Comparison of ENCODE assay signal across 28 mouse cellular contexts in the genomic region with DNA sequence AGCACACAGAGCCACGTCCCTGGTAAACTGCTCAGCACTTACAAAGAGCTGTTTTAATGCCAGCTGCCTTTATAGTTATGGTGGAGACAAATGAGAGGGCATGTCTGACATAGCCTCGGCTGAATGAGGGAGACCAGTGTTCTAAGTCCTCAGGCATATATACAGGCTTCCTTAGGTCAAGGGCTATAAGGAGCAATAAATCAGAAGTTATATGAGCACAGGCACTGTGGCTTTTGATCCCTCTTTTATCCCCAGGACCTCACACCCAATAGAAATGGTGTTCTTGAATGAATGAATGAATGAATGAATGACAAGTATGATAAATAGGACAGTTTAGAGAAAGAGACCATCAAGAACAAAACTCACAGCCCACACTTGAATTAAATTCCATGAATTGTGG. TPM values are rescaled to one million over a fixed set of nuclear protein-coding genes. Genes with fewer than 3 reads are reported as not detected.
DNase-seq lines count a peak whose midpoint lies in the region; ATAC-seq lines count a peak whose summit lies in the region.
"Had no signal": no experiment of that assay in that cellular context is flagged by ENCODE, and none has a peak within 500 bp of the region (broad histone marks: within the 10 kb centered on the region; RNA-seq: fewer than 3 reads in every experiment).

No protein-coding gene starts in this region.

- no peaks in the 10 kb centered on the region for H3K9me3 ChIP-seq in hindbrain, embryonic 13.5 days
- no peaks in the 10 kb centered on the region for H3K9me3 ChIP-seq in hindbrain, embryonic 16.5 days (ENCODE audit: control insufficient read depth, low read length)
- no peaks in the 10 kb centered on the region for H3K9me3 ChIP-seq in midbrain, embryonic 11.5 days (ENCODE audit: control insufficient read depth, low read length)
- H3K9me3 ChIP-seq in midbrain, embryonic 10.5 days (replicated peaks) = no peaks in the 10 kb centered on the region
- H3K9me3 ChIP-seq in midbrain, embryonic 16.5 days (replicated peaks; ENCODE audit: control insufficient read depth, low read length, poor library complexity, severe bottlenecking) = no peaks in the 10 kb centered on the region
- H3K9me3 ChIP-seq: G1E; heart, embryonic 13.5 days; liver, embryonic 15.5 days; lung, embryonic 15.5 days; midbrain, embryonic 12.5 days had no signal

- no peak overlapping the region for H3K4me3 ChIP-seq in hindbrain, embryonic 13.5 days
- no peak overlapping the region for H3K4me3 ChIP-seq in hindbrain, embryonic 16.5 days (ENCODE audit: low read length)
- H3K4me3 ChIP-seq in midbrain, embryonic 11.5 days (ENCODE audit: low read depth, low read length) = no peak overlapping the region
- H3K4me3 ChIP-seq in midbrain, embryonic 10.5 days = no peak overlapping the region
- H3K4me3 ChIP-seq in midbrain, embryonic 16.5 days (ENCODE audit: low read depth, low read length) = no peak overlapping the region
- H3K4me3 ChIP-seq: heart, adult 2 months; heart, embryonic 13.5 days; liver, embryonic 15.5 days; lung, embryonic 15.5 days had no signal

- H3K27ac ChIP-seq in hindbrain, embryonic 13.5 days = no peak overlapping the region
- H3K27ac ChIP-seq in hindbrain, embryonic 16.5 days (ENCODE audit: low read depth, low read length) = no peak overlapping the region
- no peak overlapping the region for H3K27ac ChIP-seq in midbrain, embryonic 11.5 days (ENCODE audit: low read depth, low read length)
- no peak overlapping the region for H3K27ac ChIP-seq in midbrain, embryonic 10.5 days (replicated peaks)
- no peak overlapping the region for H3K27ac ChIP-seq in midbrain, embryonic 16.5 days (ENCODE audit: low read length)
- H3K27ac ChIP-seq: heart, embryonic 13.5 days; kidney, postnatal 0 days; liver, embryonic 15.5 days; lung, embryonic 15.5 days; midbrain, embryonic 12.5 days had no signal

- peak; percentile 59 for DNase-seq in midbrain, embryonic 11.5 days (ENCODE audit: low spot score, missing footprints)
- DNase-seq in midbrain, embryonic 10.5 days (ENCODE audit: low spot score) = no peak
- DNase-seq in cerebellum, adult 11 months = no peak
- no peak for DNase-seq in retina, postnatal 1 day
- DNase-seq: adrenal gland, adult 2 months; B cell, adult 2 months; cerebellum, adult 11-12 months; cerebellum, postnatal 10 days; gastrocnemius, postnatal 10 days; heart, adult 2 months; heart, postnatal 14 days; kidney, adult 18-20 months; left cerebral cortex, postnatal 4 days; liver; lung, postnatal 36 days; right cerebral cortex, postnatal 4 days; thymus, postnatal 14 days had no signal

- ATAC-seq in hindbrain, embryonic 13.5 days (ENCODE audit: low FRiP score) = no peak
- no peak for ATAC-seq in hindbrain, embryonic 16.5 days
- ATAC-seq in midbrain, embryonic 11.5 days (ENCODE audit: low FRiP score) = no peak
- no peak for ATAC-seq in midbrain, embryonic 16.5 days

- peaks cover 46% of the 10 kb centered on the region for H3K4me1 ChIP-seq in hindbrain, embryonic 13.5 days (replicated peaks)
- H3K4me1 ChIP-seq in hindbrain, embryonic 16.5 days (ENCODE audit: control insufficient read depth, insufficient read depth, low read depth, low read length) = peaks cover 22% of the 10 kb centered on the region
- peaks cover 8% of the 10 kb centered on the region for H3K4me1 ChIP-seq in midbrain, embryonic 11.5 days (ENCODE audit: control insufficient read depth, insufficient read depth, low read length)
- peaks cover 23% of the 10 kb centered on the region for H3K4me1 ChIP-seq in midbrain, embryonic 10.5 days
- peaks cover 34% of the 10 kb centered on the region for H3K4me1 ChIP-seq in midbrain, embryonic 16.5 days (ENCODE audit: control insufficient read depth, insufficient read depth, low read length)

- H3K9ac ChIP-seq in hindbrain, embryonic 13.5 days = peak overlapping the region; percentile 58; the same call in 1 of the 2 replicates
- no peak overlapping the region for H3K9ac ChIP-seq in hindbrain, embryonic 16.5 days (ENCODE audit: low read depth, low read length)
- H3K9ac ChIP-seq in midbrain, embryonic 11.5 days (ENCODE audit: low read length) = no peak overlapping the region
- H3K9ac ChIP-seq in midbrain, embryonic 16.5 days (ENCODE audit: low read depth, low read length) = 0 out of 2 replicates have a peak overlapping the region, but pooled peaks have one; percentile 16
- H3K9ac ChIP-seq: heart, embryonic 13.5 days; liver, embryonic 15.5 days; lung, embryonic 15.5 days; midbrain, embryonic 12.5 days had no signal

- H3K4me2 ChIP-seq in hindbrain, embryonic 13.5 days = peak overlapping the region; percentile 95
- H3K4me2 ChIP-seq in hindbrain, embryonic 16.5 days (ENCODE audit: low read length) = no peak overlapping the region; the same call in 1 of the 2 replicates
- H3K4me2 ChIP-seq in midbrain, embryonic 11.5 days = no peak overlapping the region
- peak overlapping the region; percentile 98 for H3K4me2 ChIP-seq in midbrain, embryonic 16.5 days (ENCODE audit: low read length)

- WGBS in hindbrain, embryonic 13.5 days = 45% methylated on average over 2 of the region's 2 CpGs
- WGBS in hindbrain, embryonic 16.5 days = 39% methylated on average over 2 of the region's 2 CpGs
- 55% methylated on average over 2 of the region's 2 CpGs for WGBS in midbrain, embryonic 11.5 days
- WGBS in midbrain, embryonic 10.5 days = 82% methylated on average over 2 of the region's 2 CpGs
- WGBS in midbrain, embryonic 16.5 days = 37% methylated on average over 2 of the region's 2 CpGs

- no peaks in the 10 kb centered on the region for H3K36me3 ChIP-seq in hindbrain, embryonic 13.5 days
- H3K36me3 ChIP-seq in hindbrain, embryonic 16.5 days (ENCODE audit: control insufficient read depth, insufficient read depth, low read length) = no peaks in the 10 kb centered on the region
- no peaks in the 10 kb centered on the region for H3K36me3 ChIP-seq in midbrain, embryonic 11.5 days (ENCODE audit: control insufficient read depth, insufficient read depth, low read length)
- H3K36me3 ChIP-seq in midbrain, embryonic 10.5 days = no peaks in the 10 kb centered on the region
- H3K36me3 ChIP-seq in midbrain, embryonic 16.5 days (ENCODE audit: control insufficient read depth, insufficient read depth, low read length) = no peaks in the 10 kb centered on the region
- H3K36me3 ChIP-seq: heart, embryonic 13.5 days; liver, embryonic 15.5 days; lung, embryonic 15.5 days; midbrain, embryonic 12.5 days had no signal

- H3K27me3 ChIP-seq in hindbrain, embryonic 13.5 days = no peaks in the 10 kb centered on the region
- H3K27me3 ChIP-seq in hindbrain, embryonic 16.5 days (replicated peaks; ENCODE audit: control insufficient read depth, insufficient read depth, low read length) = no peaks in the 10 kb centered on the region
- H3K27me3 ChIP-seq in midbrain, embryonic 11.5 days (ENCODE audit: control insufficient read depth, insufficient read depth, low read length) = no peaks in the 10 kb centered on the region
- H3K27me3 ChIP-seq in midbrain, embryonic 10.5 days (ENCODE audit: low read depth, poor library complexity, severe bottlenecking) = no peaks in the 10 kb centered on the region
- no peaks in the 10 kb centered on the region for H3K27me3 ChIP-seq in midbrain, embryonic 16.5 days (ENCODE audit: control insufficient read depth, insufficient read depth, low read depth, low read length)
- H3K27me3 ChIP-seq: CH12.LX; heart, embryonic 13.5 days; liver, embryonic 15.5 days; lung, embryonic 15.5 days; midbrain, embryonic 12.5 days; Patski had no signal

RNA-seq across cellular contexts. Expression of gene Mrpl44, which starts 16.8 kb away (rescaled TPM):
- 46.2 and 47.9 TPM in 2 replicates for polyA plus RNA-seq in hindbrain, embryonic 13.5 days (2015; fragmentation: Nextera tagmentation; extraction: Ambion mirVana)
- polyA plus RNA-seq in hindbrain, embryonic 16.5 days (2015; fragmentation: Nextera tagmentation; extraction: Ambion mirVana) = 40.2 and 41.2 TPM in 2 replicates
- 57.7 and 60.8 TPM in 2 replicates for polyA plus RNA-seq in midbrain, embryonic 11.5 days (2014; fragmentation: Nextera tagmentation; extraction: Ambion mirVana)
- polyA plus RNA-seq in midbrain, embryonic 10.5 days (2016; fragmentation: Nextera tagmentation; extraction: Ambion mirVana) = 65.5 and 68.2 TPM in 2 replicates
- polyA plus RNA-seq in midbrain, embryonic 16.5 days (2015; fragmentation: Nextera tagmentation; extraction: Ambion mirVana) = 41.8 and 42.9 TPM in 2 replicates

RNA-seq across cellular contexts. Expression of gene Wdfy1, which starts 16.9 kb away (rescaled TPM):
- polyA plus RNA-seq in hindbrain, embryonic 13.5 days (2015; fragmentation: Nextera tagmentation; extraction: Ambion mirVana) = 112 and 116 TPM in 2 replicates
- 108 and 112 TPM in 2 replicates for polyA plus RNA-seq in hindbrain, embryonic 16.5 days (2015; fragmentation: Nextera tagmentation; extraction: Ambion mirVana)
- polyA plus RNA-seq in midbrain, embryonic 11.5 days (2014; fragmentation: Nextera tagmentation; extraction: Ambion mirVana) = 47.1 and 49.1 TPM in 2 replicates
- polyA plus RNA-seq in midbrain, embryonic 10.5 days (2016; fragmentation: Nextera tagmentation; extraction: Ambion mirVana) = 37.5 and 46.4 TPM in 2 replicates
- polyA plus RNA-seq in midbrain, embryonic 16.5 days (2015; fragmentation: Nextera tagmentation; extraction: Ambion mirVana) = 137 and 149 TPM in 2 replicates

Comparison
In these comparisons a context has a peak if more than half of its experiments do, and no peak if none do; other contexts are left out.
1. H3K4me2 ChIP-seq: peak in hindbrain, embryonic 13.5 days (single experiment) and midbrain, embryonic 16.5 days (single experiment); none in hindbrain, embryonic 16.5 days (single experiment) and midbrain, embryonic 11.5 days (single experiment).
2. H3K9ac ChIP-seq: peak in hindbrain, embryonic 13.5 days (single experiment) and midbrain, embryonic 16.5 days (single experiment); none in hindbrain, embryonic 16.5 days (single experiment) and midbrain, embryonic 11.5 days (single experiment).